Mouse (Mus musculus): ENCODE data around the gene Rhbdd3. TPM values are rescaled to one million over a fixed set of nuclear protein-coding genes. Genes with fewer than 3 reads are reported as not detected.
A peak's percentile ranks its signal among the peaks of the same experiment; 100 is the strongest.
"Not testable (repeated sequence)": the region's sequence is repeated elsewhere in the genome, so short reads cannot be mapped to it uniquely, and the experiment has no call there.

Gene Rhbdd3
- polyA plus RNA-seq, 1 experiment from 2014 or later: 20.5 TPM

DNA sequence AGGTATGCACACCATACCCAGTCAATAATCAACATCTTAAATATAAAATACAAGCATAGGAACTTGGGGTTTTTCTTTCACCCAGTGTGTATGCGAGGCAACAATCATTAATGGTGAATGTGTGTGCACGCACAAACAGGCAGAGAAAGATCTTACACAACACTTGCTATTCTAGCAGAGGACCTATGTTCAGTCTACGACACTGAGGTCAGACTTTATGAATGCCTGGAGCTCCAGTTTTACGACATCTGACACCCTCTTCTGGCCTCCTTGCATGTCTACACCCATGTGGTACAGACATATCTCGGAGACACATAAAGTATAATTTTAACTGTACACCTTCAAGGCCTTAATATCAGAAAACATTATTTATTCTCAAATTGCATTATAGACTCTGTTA is 21.9 kb upstream of the Rhbdd3 start:
- ATAC-seq (ENCODE audit: insufficient number of reproducible peaks, low FRiP score, low TSS enrichment, low read depth); H3K9ac ChIP-seq (ENCODE audit: low read length): not testable (repeated sequence)
- WGBS: 91% methylated on average over 4 of the region's 5 CpGs

DNA sequence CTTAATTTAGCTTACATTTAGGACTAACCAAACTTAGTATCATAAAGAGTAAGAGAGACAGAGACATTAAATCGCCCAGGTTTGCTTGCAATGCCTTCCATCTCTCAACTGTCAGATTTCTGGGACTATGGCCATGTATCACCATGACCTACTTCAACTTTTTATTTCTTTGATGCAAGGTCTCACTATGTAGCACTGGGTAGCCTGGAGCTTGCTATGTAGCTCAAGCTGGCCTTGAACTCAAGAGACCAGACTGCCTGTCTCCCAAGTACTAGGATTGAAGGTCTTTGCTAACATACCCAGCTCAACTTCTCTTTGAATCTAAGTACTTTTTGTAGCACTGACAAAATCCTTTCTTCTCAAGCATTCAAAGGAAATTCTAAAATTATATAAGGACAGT is 9.6 kb upstream of the Rhbdd3 start:
- H3K4me2 ChIP-seq (ENCODE audit: low read depth, severe bottlenecking): no peak overlapping the region
- H3K9ac ChIP-seq (ENCODE audit: low read length): no peak overlapping the region
- no peak overlapping the region for H3K4me3 ChIP-seq (ENCODE audit: low read depth, low read length)
- no peaks in the 10 kb centered on the region for H3K9me3 ChIP-seq (ENCODE audit: control insufficient read depth, low read length)
- no peak for ATAC-seq (ENCODE audit: insufficient number of reproducible peaks, low FRiP score, low TSS enrichment, low read depth)
- DNase-seq (ENCODE audit: low spot score): no peak
- H3K27ac ChIP-seq (replicated peaks; ENCODE audit: low read depth, low read length): no peak overlapping the region
- H3K36me3 ChIP-seq (ENCODE audit: control insufficient read depth, insufficient read depth, low read length): peaks cover 29% of the 10 kb centered on the region
- H3K4me1 ChIP-seq (ENCODE audit: control insufficient read depth, insufficient read depth, low read length): no peaks in the 10 kb centered on the region
- H3K27me3 ChIP-seq (ENCODE audit: control insufficient read depth, insufficient read depth, low read length): no peaks in the 10 kb centered on the region
- 97% methylated on average over 1 of the region's 1 CpGs for WGBS

More for the DNA sequence above, 21.9 kb upstream of the Rhbdd3 start:
- not testable (repeated sequence) for H3K27ac ChIP-seq (replicated peaks; ENCODE audit: low read depth, low read length); H3K27me3 ChIP-seq (ENCODE audit: control insufficient read depth, insufficient read depth, low read length); H3K4me3 ChIP-seq (ENCODE audit: low read depth, low read length); DNase-seq (ENCODE audit: low spot score); H3K4me1 ChIP-seq (ENCODE audit: control insufficient read depth, insufficient read depth, low read length); H3K4me2 ChIP-seq (ENCODE audit: low read depth, severe bottlenecking); H3K9me3 ChIP-seq (ENCODE audit: control insufficient read depth, low read length)
- H3K36me3 ChIP-seq (ENCODE audit: control insufficient read depth, insufficient read depth, low read length): peaks cover 38% of the 10 kb centered on the region; the same call in 1 of the 2 replicates

DNA sequence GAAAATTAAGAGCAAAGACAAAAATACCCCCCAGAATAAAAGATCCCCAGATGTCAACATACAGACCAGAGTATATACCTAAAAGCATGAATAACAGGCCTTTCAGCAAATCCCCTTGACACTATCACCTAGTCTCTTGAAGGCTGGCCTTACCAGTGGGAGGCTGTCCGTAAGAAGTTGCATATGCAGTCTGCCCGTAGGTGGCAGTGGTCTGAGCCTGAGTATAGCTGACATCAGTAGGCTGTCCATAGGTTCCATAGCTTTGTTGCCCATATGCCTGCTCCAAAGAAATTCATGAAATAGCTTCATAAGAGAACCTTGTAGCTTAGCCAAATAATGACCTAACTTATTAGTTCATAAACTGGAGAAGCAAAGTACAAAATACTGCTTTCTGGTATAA is 7.0 kb upstream of the Rhbdd3 start:
- DNase-seq (ENCODE audit: low spot score): no peak
- Histone ChIP-seq H3K36me3 (ENCODE audit: control insufficient read depth, insufficient read depth, low read length) (peaks cover 16% of the 10 kb centered on the region), H3K4me1 (ENCODE audit: control insufficient read depth, insufficient read depth, low read length) (no peaks in the 10 kb centered on the region), H3K4me3 (ENCODE audit: low read depth, low read length) (no peak overlapping the region), H3K9me3 (ENCODE audit: control insufficient read depth, low read length) (no peaks in the 10 kb centered on the region), H3K4me2 (ENCODE audit: low read depth, severe bottlenecking) (no peak overlapping the region), H3K9ac (ENCODE audit: low read length) (no peak overlapping the region), H3K27me3 (ENCODE audit: control insufficient read depth, insufficient read depth, low read length) (no peaks in the 10 kb centered on the region), H3K27ac (replicated peaks; ENCODE audit: low read depth, low read length) (no peak overlapping the region)
- ATAC-seq (ENCODE audit: insufficient number of reproducible peaks, low FRiP score, low TSS enrichment, low read depth): no peak
- WGBS: 66% methylated on average over 2 of the region's 2 CpGs

DNA sequence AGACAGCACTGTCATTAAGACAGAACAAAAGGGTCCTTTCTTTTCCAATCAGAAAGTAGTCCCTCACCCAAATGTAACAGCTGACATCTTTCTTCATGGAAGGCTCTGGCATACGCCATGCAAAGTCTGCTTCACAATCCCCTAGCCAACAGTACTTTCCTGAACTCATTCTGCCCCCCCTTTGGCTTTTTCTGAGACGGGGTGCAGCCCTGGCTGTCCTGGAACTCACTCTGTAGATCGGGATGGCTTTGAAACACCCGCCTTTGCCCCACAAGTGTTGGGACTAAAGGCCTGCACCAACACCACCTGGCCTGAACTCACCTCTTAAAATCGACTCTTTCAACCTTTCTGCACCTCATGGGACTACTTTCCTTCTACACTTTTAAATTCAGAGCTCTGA is 2.8 kb upstream of the Rhbdd3 start:
- ATAC-seq (ENCODE audit: insufficient number of reproducible peaks, low FRiP score, low TSS enrichment, low read depth): no peak
- 0 out of 2 replicates have a peak overlapping the region, but pooled peaks have one; percentile 3 for H3K4me3 ChIP-seq (ENCODE audit: low read depth, low read length)
- H3K9ac ChIP-seq (ENCODE audit: low read length): no peak overlapping the region
- H3K4me2 ChIP-seq (ENCODE audit: low read depth, severe bottlenecking): no peak overlapping the region
- H3K27ac ChIP-seq (replicated peaks; ENCODE audit: low read depth, low read length): no peak overlapping the region
- peaks cover 9% of the 10 kb centered on the region for H3K4me1 ChIP-seq (ENCODE audit: control insufficient read depth, insufficient read depth, low read length)
- H3K27me3 ChIP-seq (ENCODE audit: control insufficient read depth, insufficient read depth, low read length): no peaks in the 10 kb centered on the region
- no peaks in the 10 kb centered on the region for H3K9me3 ChIP-seq (ENCODE audit: control insufficient read depth, low read length)
- DNase-seq (ENCODE audit: low spot score): no peak
- 83% methylated on average over 5 of the region's 5 CpGs for WGBS
- peaks cover 7% of the 10 kb centered on the region; the same call in 1 of the 2 replicates for H3K36me3 ChIP-seq (ENCODE audit: control insufficient read depth, insufficient read depth, low read length)

DNA sequence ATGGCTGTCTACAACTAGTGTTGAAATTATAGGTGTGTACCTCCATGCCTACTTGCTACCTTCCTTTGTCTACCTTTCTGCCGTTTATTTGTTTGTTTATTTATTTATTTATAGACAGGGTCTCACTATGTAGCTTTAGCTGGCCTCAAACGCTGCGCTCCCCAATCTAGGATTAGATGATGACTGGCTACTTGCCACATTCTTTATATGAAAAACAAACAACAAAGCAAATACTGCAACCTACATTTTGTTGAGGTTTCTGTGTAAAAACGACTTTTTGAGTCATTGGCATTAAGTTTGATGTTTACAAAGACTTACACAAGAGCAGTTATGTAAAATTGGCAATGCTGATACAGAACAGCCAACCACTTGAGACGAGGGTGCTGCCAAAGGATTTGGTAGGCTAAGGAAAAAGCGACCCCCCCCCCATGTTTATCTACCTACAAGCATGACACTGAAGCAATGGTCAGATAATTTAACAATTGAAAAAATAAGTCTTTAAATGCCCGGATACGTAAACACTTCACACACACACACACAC is 2.2 kb upstream of the Rhbdd3 start:
- DNase-seq (ENCODE audit: low spot score) (no peak), ATAC-seq (ENCODE audit: insufficient number of reproducible peaks, low FRiP score, low TSS enrichment, low read depth) (no peak)
- no peak overlapping the region for H3K27ac ChIP-seq (replicated peaks; ENCODE audit: low read depth, low read length)
- peaks cover 9% of the 10 kb centered on the region for H3K4me1 ChIP-seq (ENCODE audit: control insufficient read depth, insufficient read depth, low read length)
- H3K27me3 ChIP-seq (ENCODE audit: control insufficient read depth, insufficient read depth, low read length): no peaks in the 10 kb centered on the region
- WGBS: 80% methylated on average over 8 of the region's 8 CpGs
- no peak overlapping the region for H3K9ac ChIP-seq (ENCODE audit: low read length)
- H3K36me3 ChIP-seq (ENCODE audit: control insufficient read depth, insufficient read depth, low read length): peaks cover 5% of the 10 kb centered on the region; the same call in 1 of the 2 replicates
- H3K4me2 ChIP-seq (ENCODE audit: low read depth, severe bottlenecking): peak overlapping the region; percentile 80; the same call in 1 of the 2 replicates
- peak overlapping the region; percentile 100 for H3K4me3 ChIP-seq (ENCODE audit: low read depth, low read length)
- H3K9me3 ChIP-seq (ENCODE audit: control insufficient read depth, low read length): no peaks in the 10 kb centered on the region

DNA sequence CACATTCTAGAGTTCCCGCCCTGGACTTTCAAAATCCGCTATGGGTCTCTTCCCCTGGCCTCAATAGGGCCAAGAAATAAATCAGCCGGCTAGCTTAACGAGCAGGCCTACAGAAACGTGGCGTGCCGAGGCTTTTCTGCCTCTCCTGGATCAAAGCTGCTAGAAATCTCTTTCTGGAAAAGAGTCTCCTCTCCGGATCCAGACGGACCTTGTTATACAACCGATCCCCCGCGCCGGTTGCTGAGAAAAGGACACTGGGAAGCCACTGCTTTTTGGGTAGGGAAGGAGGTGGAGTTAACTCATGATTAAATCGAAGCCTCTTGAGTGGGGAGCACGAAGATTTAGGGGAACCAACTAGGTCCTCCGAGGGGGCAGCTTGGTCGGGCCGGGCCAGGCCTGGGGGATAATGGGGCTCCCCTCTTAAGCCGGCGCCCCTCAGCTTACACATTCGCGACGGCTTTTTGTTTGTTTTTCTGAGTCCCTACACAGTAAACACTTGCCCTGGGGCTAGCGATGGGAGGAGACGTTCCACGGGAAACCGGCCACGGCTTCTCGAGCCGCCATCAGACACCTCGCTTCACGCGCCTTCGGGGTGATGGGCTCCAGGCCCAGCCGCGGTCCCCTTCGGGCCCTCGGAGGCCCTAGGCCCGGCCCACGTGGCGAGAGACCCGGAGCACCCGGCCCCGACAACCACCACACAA is 541 bp upstream of the Rhbdd3 start:
- Histone ChIP-seq H3K36me3 (ENCODE audit: control insufficient read depth, insufficient read depth, low read length) (peaks cover 2% of the 10 kb centered on the region; the same call in 1 of the 2 replicates), H3K4me1 (ENCODE audit: control insufficient read depth, insufficient read depth, low read length) (peaks cover 9% of the 10 kb centered on the region), H3K27ac (replicated peaks; ENCODE audit: low read depth, low read length) (peak overlapping the region; percentile 93), H3K4me2 (ENCODE audit: low read depth, severe bottlenecking) (peak overlapping the region; percentile 80), H3K9ac (ENCODE audit: low read length) (peak overlapping the region; percentile 100), H3K4me3 (ENCODE audit: low read depth, low read length) (peak overlapping the region; percentile 100), H3K27me3 (ENCODE audit: control insufficient read depth, insufficient read depth, low read length) (no peaks in the 10 kb centered on the region), H3K9me3 (ENCODE audit: control insufficient read depth, low read length) (no peaks in the 10 kb centered on the region)
- peak; percentile 54 for DNase-seq (ENCODE audit: low spot score)
- under 1% methylated on average over 44 of the region's 44 CpGs for WGBS
- no peak for ATAC-seq (ENCODE audit: insufficient number of reproducible peaks, low FRiP score, low TSS enrichment, low read depth)

DNA sequence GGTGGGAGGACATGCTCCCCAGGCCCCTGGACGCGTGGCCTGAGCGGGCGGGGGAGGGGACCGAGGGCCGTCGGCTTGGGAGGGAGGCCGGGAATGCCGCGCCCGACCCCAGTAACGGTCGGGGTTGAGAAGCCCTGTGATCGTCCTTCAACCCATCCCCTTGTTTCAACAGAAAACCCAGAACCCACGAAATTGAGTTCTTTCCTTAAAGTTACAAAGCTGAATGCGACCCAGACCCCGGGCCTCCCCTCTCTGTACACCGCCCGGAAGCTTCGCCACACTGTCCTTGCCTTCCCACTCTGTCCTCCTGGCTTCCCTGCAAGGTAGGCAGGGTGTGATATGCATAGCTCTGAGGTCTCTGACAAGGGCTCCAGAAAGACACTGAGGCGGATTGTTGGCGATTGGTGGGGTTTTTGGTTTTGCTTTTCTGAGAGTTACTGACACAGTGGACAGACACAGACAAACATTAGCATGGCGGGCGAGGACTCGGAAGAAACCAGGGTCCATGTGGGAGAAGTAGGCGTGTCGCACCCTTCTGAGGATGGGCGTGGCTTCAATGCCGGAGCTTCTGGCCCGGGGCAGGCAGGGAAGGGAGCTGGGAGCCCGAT is 954 bp downstream of the Rhbdd3 start:
- WGBS: 0% methylated on average over 24 of the region's 31 CpGs
- H3K27ac ChIP-seq (replicated peaks; ENCODE audit: low read depth, low read length): peak overlapping the region; percentile 93
- ATAC-seq (ENCODE audit: insufficient number of reproducible peaks, low FRiP score, low TSS enrichment, low read depth): peak; percentile 78

DNA sequence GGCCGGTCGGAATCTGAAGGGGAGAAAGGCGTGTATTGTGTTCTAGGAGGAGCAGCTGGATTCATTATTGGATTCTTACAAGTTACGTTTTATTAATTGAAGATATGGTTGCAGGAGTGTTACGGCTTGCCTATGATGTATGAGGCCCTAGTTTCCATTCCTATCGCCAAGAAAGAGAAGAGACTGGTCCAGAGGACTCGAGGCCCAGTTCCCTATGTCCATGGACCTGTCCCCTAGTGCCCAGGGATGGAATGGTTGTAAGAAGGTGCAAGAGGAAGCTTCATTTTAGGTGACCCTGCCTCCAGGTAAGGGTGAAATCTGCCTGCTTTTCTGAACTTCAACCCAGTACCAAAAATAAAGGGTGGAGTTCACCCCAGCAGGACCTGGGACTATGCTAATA is 1.6 kb downstream of the Rhbdd3 start:
- Histone ChIP-seq H3K27ac (replicated peaks; ENCODE audit: low read depth, low read length) (no peak overlapping the region), H3K27me3 (ENCODE audit: control insufficient read depth, insufficient read depth, low read length) (no peaks in the 10 kb centered on the region), H3K9ac (ENCODE audit: low read length) (peak overlapping the region; percentile 100), H3K4me1 (ENCODE audit: control insufficient read depth, insufficient read depth, low read length) (peaks cover 9% of the 10 kb centered on the region), H3K9me3 (ENCODE audit: control insufficient read depth, low read length) (no peaks in the 10 kb centered on the region), H3K36me3 (ENCODE audit: control insufficient read depth, insufficient read depth, low read length) (no peaks in the 10 kb centered on the region; the same call in 1 of the 2 replicates), H3K4me3 (ENCODE audit: low read depth, low read length) (peak overlapping the region; percentile 100), H3K4me2 (ENCODE audit: low read depth, severe bottlenecking) (peak overlapping the region; percentile 80)
- ATAC-seq (ENCODE audit: insufficient number of reproducible peaks, low FRiP score, low TSS enrichment, low read depth) (no peak), DNase-seq (ENCODE audit: low spot score) (no peak)
- 2% methylated on average over 7 of the region's 7 CpGs for WGBS

More for the DNA sequence above, 954 bp downstream of the Rhbdd3 start:
- H3K36me3 ChIP-seq (ENCODE audit: control insufficient read depth, insufficient read depth, low read length): no peaks in the 10 kb centered on the region; the same call in 1 of the 2 replicates
- peak; percentile 91 for DNase-seq (ENCODE audit: low spot score)
- H3K9ac ChIP-seq (ENCODE audit: low read length): peak overlapping the region; percentile 100
- H3K27me3 ChIP-seq (ENCODE audit: control insufficient read depth, insufficient read depth, low read length): no peaks in the 10 kb centered on the region
- no peaks in the 10 kb centered on the region for H3K9me3 ChIP-seq (ENCODE audit: control insufficient read depth, low read length)
- peak overlapping the region; percentile 80 for H3K4me2 ChIP-seq (ENCODE audit: low read depth, severe bottlenecking)
- peak overlapping the region; percentile 100 for H3K4me3 ChIP-seq (ENCODE audit: low read depth, low read length)
- peaks cover 9% of the 10 kb centered on the region for H3K4me1 ChIP-seq (ENCODE audit: control insufficient read depth, insufficient read depth, low read length)

All from limb, embryonic 11.5 days (tissue).